Mouse (Mus musculus) left cerebral cortex, adult 11 months (tissue): ENCODE measurements around the gene Nxf3.
"Not testable (repeated sequence)": the region's sequence is repeated elsewhere in the genome, so short reads cannot be mapped to it uniquely, and the experiment has no call there.

ENCODE experiments used
- DNase-seq: peaks from one replicate; pipeline ENCODE4 v3.0.0; 2022; ENCODE audit warnings: low spot score

Gene Nxf3

GRCm38 (mm10) chrX:136085155-136085554 lies at the start of gene Nxf3:
TSS of gene Nxf3 (minus strand) at chrX:136085255.
- no peak for DNase-seq

GRCm38 (mm10) chrX:136127744-136128064 lies 42.6 kb upstream of the Nxf3 start:
- peak; percentile 52 for DNase-seq

GRCm38 (mm10) chrX:136127038-136127743 lies 42.1 kb upstream of the Nxf3 start:
- no peak for DNase-seq

GRCm38 (mm10) chrX:136115419-136115961 lies 30.4 kb upstream of the Nxf3 start:
- DNase-seq: peak; percentile 64

- DNase-seq: no peak
Measured at GRCm38 (mm10) chrX:136115015-136115414, 30.0 kb upstream of the Nxf3 start.

- peak; percentile 37 for DNase-seq
Measured at GRCm38 (mm10) chrX:136107942-136108341, 22.9 kb upstream of the Nxf3 start.

- no peak for DNase-seq
Measured at GRCm38 (mm10) chrX:136104724-136105088, 19.7 kb upstream of the Nxf3 start.

- DNase-seq: no peak
Measured at GRCm38 (mm10) chrX:136104046-136104723, 19.1 kb upstream of the Nxf3 start.

GRCm38 (mm10) chrX:136094421-136094820 lies 9.4 kb upstream of the Nxf3 start:
- DNase-seq: no peak

- DNase-seq: no peak
Measured at GRCm38 (mm10) chrX:136092497-136093279, 7.6 kb upstream of the Nxf3 start.

- peak; percentile 10 for DNase-seq
Measured at GRCm38 (mm10) chrX:136068020-136068419, 17.0 kb downstream of the Nxf3 start, which contains the start of gene Bex2. TSS of gene Bex2 (minus strand) at chrX:136068236.

- not testable (repeated sequence) for DNase-seq
Measured at GRCm38 (mm10) chrX:136067201-136067991, 17.7 kb downstream of the Nxf3 start.

- DNase-seq: no peak
Measured at GRCm38 (mm10) chrX:136060698-136061097, 24.4 kb downstream of the Nxf3 start.

GRCm38 (mm10) chrX:136051219-136051618 lies 33.8 kb downstream of the Nxf3 start:
- DNase-seq: no peak

- DNase-seq: peak; percentile 37
Measured at GRCm38 (mm10) chrX:136047528-136047927, 37.5 kb downstream of the Nxf3 start.

- no peak for DNase-seq
Measured at GRCm38 (mm10) chrX:136043726-136044125, 41.3 kb downstream of the Nxf3 start.

- not testable (repeated sequence) for DNase-seq
Measured at GRCm38 (mm10) chrX:136032799-136033763, 52.0 kb downstream of the Nxf3 start, which contains the start of gene Arxes1. TSS of gene Arxes1 (plus strand) at chrX:136033367.

- DNase-seq: no peak
Measured at GRCm38 (mm10) chrX:136030331-136030730, 54.7 kb downstream of the Nxf3 start.
